Mouse (Mus musculus) myocyte (in vitro differentiated cells): ENCODE measurements around the gene Paqr7.

Experiments
- E2F4 ChIP-seq: IDR thresholded peaks from one replicate; pipeline ENCODE4 v1.6.1; 2011; ENCODE audit warnings: mild to moderate bottlenecking, control low read depth, moderate library complexity; ENCODE audit not compliant: insufficient read depth
- MAX ChIP-seq: IDR thresholded peaks from one replicate; pipeline ENCODE4 v1.6.1; 2011; ENCODE audit warnings: low read depth, mild to moderate bottlenecking, control low read depth
- MYOD1 ChIP-seq, 3 experiments: IDR thresholded peaks; one replicate each; pipeline ENCODE4 v1.6.1; 2011; ENCODE audit warnings: control low read depth in 2 of 3, low read depth in 2 of 3, mild to moderate bottlenecking in 2 of 3, moderate library complexity in 1 of 3; ENCODE audit not compliant: insufficient read length in 2 of 3, control insufficient read depth in 1 of 3
- POLR2A ChIP-seq: IDR thresholded peaks from one replicate; pipeline ENCODE4 v1.6.1; 2011; ENCODE audit warnings: low read depth, mild to moderate bottlenecking, control low read depth, moderate library complexity; ENCODE audit not compliant: insufficient read length
- POLR2AphosphoS2 ChIP-seq: IDR thresholded peaks from one replicate; pipeline ENCODE4 v1.6.1; 2011; ENCODE audit warnings: low read depth, control low read depth; ENCODE audit not compliant: insufficient read length
- TCF12 ChIP-seq: IDR thresholded peaks from one replicate; pipeline ENCODE4 v1.6.1; 2011; ENCODE audit warnings: mild to moderate bottlenecking, control low read depth; ENCODE audit not compliant: poor library complexity, insufficient read depth, severe bottlenecking
- USF1 ChIP-seq: IDR thresholded peaks from one replicate; pipeline ENCODE4 v1.6.1; 2011; ENCODE audit warnings: low read depth, mild to moderate bottlenecking, control low read depth, moderate library complexity

GRCm38 (mm10) chr4:134483696-134484095 lies 12.8 kb upstream of the Paqr7 start:
- TF ChIP-seq POLR2A (no peak), TCF12 (no peak), USF1 (no peak), MAX (no peak), POLR2AphosphoS2 (no peak), E2F4 (no peak), MYOD1 (IDR thresholded peaks at IDR 0.05; ENCODE audit: control insufficient read depth in 1 of 3, insufficient read length in 2 of 3, low read depth in 2 of 3) (no peak)
